Mouse (Mus musculus): ENCODE data around the gene Anks1b. TPM values are rescaled to one million over a fixed set of nuclear protein-coding genes. Genes with fewer than 3 reads are reported as not detected.

Gene Anks1b
- total and polyA plus RNA-seq, 3 experiments: not detected

DNA sequence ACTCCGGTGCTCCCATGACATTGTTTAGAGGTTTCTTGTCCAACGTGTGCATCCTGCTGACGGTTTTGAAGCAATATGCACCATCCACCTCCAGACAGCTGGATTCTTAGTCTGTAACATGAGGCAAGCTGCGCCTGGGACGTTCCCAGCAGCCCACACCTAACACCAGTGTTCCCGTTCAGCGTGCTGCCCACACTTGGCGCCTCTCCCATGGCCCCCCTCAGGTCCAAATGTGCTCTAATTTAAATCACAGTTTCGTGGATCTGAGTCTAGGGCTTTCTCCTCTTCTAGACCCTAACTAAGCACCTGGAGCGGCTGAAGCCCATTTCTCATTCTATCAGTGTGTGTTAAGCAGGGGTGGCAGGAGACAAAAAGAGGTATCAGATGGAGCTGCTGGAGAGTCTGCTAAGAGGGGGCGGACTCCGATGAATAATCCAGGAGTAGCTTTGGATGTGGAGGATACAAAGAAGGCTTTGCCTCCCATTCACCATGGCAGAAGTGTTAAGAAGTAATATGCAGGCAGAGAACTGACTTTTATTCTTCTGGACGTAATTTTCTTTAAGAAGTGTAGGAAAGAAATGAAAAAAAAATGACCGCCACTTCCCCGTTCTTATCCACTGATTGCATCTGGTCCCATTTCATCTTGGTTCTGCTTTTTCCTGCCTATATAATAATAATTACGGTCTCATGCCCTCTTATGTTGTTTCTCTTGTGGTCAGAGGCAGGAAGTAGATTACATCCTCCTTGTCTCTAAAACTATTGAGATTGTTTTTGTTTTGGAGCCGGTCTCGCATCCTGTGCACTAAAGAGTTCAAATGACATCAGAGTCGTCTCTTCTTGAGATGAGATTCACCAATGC, 986.6 kb downstream of the Anks1b start:
- peaks cover 0 to 1% of the 10 kb centered on the region in 2 experiments; a peak in 1 of 4 replicates for H3K27me3 ChIP-seq (ENCODE audit: control insufficient read depth in 1 of 2, insufficient read depth in 2 of 2, low read length in 2 of 2)
- TF ChIP-seq HCFC1 (IDR thresholded peaks at IDR 0.05; ENCODE audit: low read depth, low read length) (no peak), ZNF384 (IDR thresholded peaks at IDR 0.05; ENCODE audit: low read depth, low read length) (peak; percentile 67), RCOR1 (IDR thresholded peaks at IDR 0.05; ENCODE audit: low read depth, low read length) (0 out of 2 replicates have a peak, but pooled peaks have one; percentile 42), GATA1 (IDR thresholded peaks at IDR 0.05; ENCODE audit: low read depth, low read length) (peak; percentile 27; the same call in 1 of the 2 replicates), TCF12 (IDR thresholded peaks at IDR 0.05; ENCODE audit: low read depth, low read length) (peak; percentile 20; the same call in 1 of the 2 replicates), TAL1 (IDR thresholded peaks at IDR 0.05; ENCODE audit: low read length) (peak; percentile 67), EP300 (IDR thresholded peaks at IDR 0.05; ENCODE audit: low read depth in 1 of 2, low read length in 2 of 2) (peak; percentile 37 to 48), ZC3H11A (IDR thresholded peaks at IDR 0.05; ENCODE audit: low read depth, low read length) (no peak), ZKSCAN1 (IDR thresholded peaks at IDR 0.05; ENCODE audit: low read depth, low read length) (no peak)
- H3K36me3 ChIP-seq (ENCODE audit: control insufficient read depth in 1 of 2, insufficient read depth in 2 of 2, low read length in 2 of 2): no peaks in the 10 kb centered on the region
- peak; percentile 48 for DNase-seq (ENCODE audit: low read depth, low spot score)
- no peak overlapping the region for H3K9ac ChIP-seq (ENCODE audit: control insufficient read depth, low read depth, low read length, poor library complexity, severe bottlenecking)
- H3K27ac ChIP-seq (ENCODE audit: control insufficient read depth, low read depth, low read length): no peak overlapping the region
- no peaks in the 10 kb centered on the region for H3K79me2 ChIP-seq (ENCODE audit: control insufficient read depth, insufficient read depth, low read length, poor library complexity)
- no peaks in the 10 kb centered on the region for H3K4me1 ChIP-seq (ENCODE audit: control insufficient read depth in 1 of 2, insufficient read depth in 2 of 2, low read length in 2 of 2)
- H3K9me3 ChIP-seq (replicated peaks; ENCODE audit: insufficient read depth, low read length): no peaks in the 10 kb centered on the region
- H3K4me3 ChIP-seq (ENCODE audit: control insufficient read depth in 1 of 2, insufficient read depth in 1 of 2, low read depth in 2 of 2, low read length in 2 of 2): no peak overlapping the region

DNA sequence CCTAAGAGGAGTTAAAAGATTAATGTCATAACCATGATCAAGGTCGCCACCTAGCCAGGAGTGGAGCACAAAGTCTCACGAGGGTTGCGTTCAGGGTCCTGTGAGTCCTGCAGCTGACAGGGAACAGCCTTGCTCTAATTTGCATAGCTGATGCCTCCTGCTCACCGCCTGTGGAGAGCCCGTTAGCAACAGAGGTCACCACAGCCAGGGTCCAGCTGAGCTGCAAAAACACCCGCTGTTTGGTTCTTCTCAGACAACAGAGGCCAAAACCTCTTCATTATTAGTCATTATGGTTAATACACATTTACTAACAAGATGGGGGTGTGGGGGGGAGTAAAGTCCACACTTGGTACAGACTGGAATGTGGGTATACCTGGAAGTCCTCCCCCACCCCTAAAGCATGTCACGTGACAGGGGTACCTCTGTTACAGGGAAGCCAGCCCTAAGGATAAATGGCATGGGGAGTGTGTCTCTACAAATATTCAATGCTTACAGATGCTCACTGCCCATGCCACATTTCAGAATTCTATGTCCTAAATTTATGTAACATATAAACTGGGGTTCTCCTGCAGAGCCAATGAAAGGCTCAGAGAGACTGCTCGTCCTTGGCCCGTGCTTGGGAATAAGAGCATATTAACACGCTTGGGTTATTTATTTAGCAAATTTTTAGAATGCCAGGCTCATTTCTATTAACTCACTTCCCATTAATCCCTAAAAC, 990.7 kb downstream of the Anks1b start:
- Histone ChIP-seq H3K27ac (ENCODE audit: control insufficient read depth, low read depth, low read length) (no peak overlapping the region), H3K9ac (ENCODE audit: control insufficient read depth, low read depth, low read length, poor library complexity, severe bottlenecking) (no peak overlapping the region), H3K9me3 (replicated peaks; ENCODE audit: insufficient read depth, low read length) (no peaks in the 10 kb centered on the region), H3K4me1 (ENCODE audit: control insufficient read depth in 1 of 2, insufficient read depth in 2 of 2, low read length in 2 of 2) (no peaks in the 10 kb centered on the region), H3K36me3 (ENCODE audit: control insufficient read depth in 1 of 2, insufficient read depth in 2 of 2, low read length in 2 of 2) (no peaks in the 10 kb centered on the region), H3K79me2 (ENCODE audit: control insufficient read depth, insufficient read depth, low read length, poor library complexity) (no peaks in the 10 kb centered on the region), H3K27me3 (ENCODE audit: control insufficient read depth in 1 of 2, insufficient read depth in 2 of 2, low read length in 2 of 2) (no peaks in the 10 kb centered on the region), H3K4me3 (ENCODE audit: control insufficient read depth in 1 of 2, insufficient read depth in 1 of 2, low read depth in 2 of 2, low read length in 2 of 2) (no peak overlapping the region)
- no peak for DNase-seq (ENCODE audit: low read depth, low spot score)
- TF ChIP-seq MAZ (IDR thresholded peaks at IDR 0.05; ENCODE audit: low read depth, low read length): no peak
- no peak for TF ChIP-seq CTCF (IDR thresholded peaks at IDR 0.05 in 2 of 3, conservative IDR thresholded peaks at IDR 0.05 in 1 of 3; ENCODE audit: control insufficient read depth in 1 of 3, insufficient read depth in 1 of 3, low read depth in 2 of 3, low read length in 3 of 3, poor library complexity in 1 of 3, severe bottlenecking in 1 of 3)
- TF ChIP-seq NELFE (IDR thresholded peaks at IDR 0.05; ENCODE audit: low read depth, low read length): no peak
- TF ChIP-seq POLR2A (IDR thresholded peaks at IDR 0.05; ENCODE audit: control insufficient read depth in 1 of 2, insufficient read depth in 1 of 2, low read depth in 1 of 2, low read length in 2 of 2, poor library complexity in 1 of 2): no peak
- TF ChIP-seq E2F4 (IDR thresholded peaks at IDR 0.05; ENCODE audit: borderline replicate concordance, low read depth, low read length): no peak
- TF ChIP-seq MXI1 (IDR thresholded peaks at IDR 0.05; ENCODE audit: low read depth, low read length): no peak
- no peak for TF ChIP-seq KAT2A (conservative IDR thresholded peaks at IDR 0.05; ENCODE audit: low read depth, low read length)
- no peak for TF ChIP-seq BHLHE40 (IDR thresholded peaks at IDR 0.05; ENCODE audit: borderline replicate concordance, low read depth, low read length)
- no peak for TF ChIP-seq TBP (IDR thresholded peaks at IDR 0.05; ENCODE audit: low read depth, low read length)
- TF ChIP-seq MAFK (IDR thresholded peaks at IDR 0.05; ENCODE audit: borderline replicate concordance, low read depth, low read length): no peak
- no peak for TF ChIP-seq TAL1 (IDR thresholded peaks at IDR 0.05; ENCODE audit: low read length)
- TF ChIP-seq RCOR1 (IDR thresholded peaks at IDR 0.05; ENCODE audit: low read depth, low read length): no peak
- TF ChIP-seq JUND (IDR thresholded peaks at IDR 0.05; ENCODE audit: low read depth, low read length): no peak
- TF ChIP-seq MYC (IDR thresholded peaks at IDR 0.05; ENCODE audit: low read depth, low read length): no peak
- no peak for TF ChIP-seq POLR2AphosphoS5 (IDR thresholded peaks at IDR 0.05; ENCODE audit: borderline replicate concordance, low read depth, low read length)
- TF ChIP-seq ZNF384 (IDR thresholded peaks at IDR 0.05; ENCODE audit: low read depth, low read length): no peak
- no peak for TF ChIP-seq USF1 (IDR thresholded peaks at IDR 0.05; ENCODE audit: low read depth, low read length)
- no peak for TF ChIP-seq CHD1 (IDR thresholded peaks at IDR 0.05; ENCODE audit: low read depth, low read length)
- TF ChIP-seq CHD2 (IDR thresholded peaks at IDR 0.05; ENCODE audit: low read length): no peak
- no peak for TF ChIP-seq ETS1 (IDR thresholded peaks at IDR 0.05; ENCODE audit: low read depth, low read length)
